Mouse (Mus musculus) small intestine, adult 2 months (tissue): Measurements from ENCODE around the gene Banf1.

Source experiments
- CTCF ChIP-seq: fragments of 200-500 bp; IDR thresholded peaks from 2 replicates; pipeline ENCODE4 v1.5.1; 2012; ENCODE audit warnings: low read depth, mild to moderate bottlenecking, control low read depth, inconsistent platforms, low read length, moderate library complexity, mixed read lengths; ENCODE audit not compliant: insufficient replicate concordance, insufficient read length; ENCODE audit errors: extremely low read depth
- POLR2A ChIP-seq: fragments of 200-500 bp; IDR thresholded peaks from 2 replicates; pipeline ENCODE4 v1.6.1; 2012; ENCODE audit warnings: low read depth, mild to moderate bottlenecking, control low read depth, inconsistent platforms, low read length, moderate library complexity

- TF ChIP-seq CTCF (no peak), POLR2A (no peak)
Measured at GRCm38 (mm10) chr19:5356080-5356479, 10.9 kb downstream of the Banf1 start.
